Mouse (Mus musculus): ENCODE results near the gene Commd4.

The Commd4 gene

GRCm38 (mm10) chr9:57143212-57143611 is 14.9 kb downstream of the Commd4 start:
- DNase-seq (ENCODE audit: extremely low read depth, low read depth, low spot score), result no peak

GRCm38 (mm10) chr9:57141417-57142353 is 16.4 kb downstream of the Commd4 start:
- DNase-seq (ENCODE audit: extremely low read depth, low read depth, low spot score), result no peak

GRCm38 (mm10) chr9:57139571-57139970 is 18.6 kb downstream of the Commd4 start:
- no peak for DNase-seq (ENCODE audit: extremely low read depth, low read depth, low spot score)

- DNase-seq (ENCODE audit: extremely low read depth, low read depth, low spot score), result no peak
Measured at GRCm38 (mm10) chr9:57139110-57139509, 19.0 kb downstream of the Commd4 start.

- no peak for DNase-seq (ENCODE audit: extremely low read depth, low read depth, low spot score)
Measured at GRCm38 (mm10) chr9:57138507-57138906, 19.6 kb downstream of the Commd4 start.

- no peak for DNase-seq (ENCODE audit: extremely low read depth, low read depth, low spot score)
Measured at GRCm38 (mm10) chr9:57137777-57138176, 20.4 kb downstream of the Commd4 start.

GRCm38 (mm10) chr9:57137246-57137645 is 20.9 kb downstream of the Commd4 start:
- no peak for DNase-seq (ENCODE audit: extremely low read depth, low read depth, low spot score)

GRCm38 (mm10) chr9:57130577-57131433 is 27.3 kb downstream of the Commd4 start, which contains the start of gene Man2c1:
Gene Man2c1, plus strand, starts transcription at chr9:57130690.
- peak; percentile 66 for DNase-seq (ENCODE audit: extremely low read depth, low read depth, low spot score)

- no peak for DNase-seq (ENCODE audit: extremely low read depth, low read depth, low spot score)
Measured at GRCm38 (mm10) chr9:57129641-57130040, 28.5 kb downstream of the Commd4 start.

- no peak for DNase-seq (ENCODE audit: extremely low read depth, low read depth, low spot score)
Measured at GRCm38 (mm10) chr9:57117261-57117755, 40.8 kb downstream of the Commd4 start.

Data from fat pad, adult 2 months (tissue).